Mouse (Mus musculus) liver, postnatal 0 days (tissue): ENCODE results near the gene Paqr8.

Source experiments
- CTCF ChIP-seq: sonication (generic); IDR thresholded peaks from 2 replicates; pipeline ENCODE4 v1.5.1; 2016; ENCODE audit warnings: antibody characterized with exemption, low read depth
- EP300 ChIP-seq: IDR thresholded peaks from 2 replicates; pipeline ENCODE4 v1.6.1; 2016; ENCODE audit warnings: antibody characterized with exemption, low read depth, mild to moderate bottlenecking

DNA sequence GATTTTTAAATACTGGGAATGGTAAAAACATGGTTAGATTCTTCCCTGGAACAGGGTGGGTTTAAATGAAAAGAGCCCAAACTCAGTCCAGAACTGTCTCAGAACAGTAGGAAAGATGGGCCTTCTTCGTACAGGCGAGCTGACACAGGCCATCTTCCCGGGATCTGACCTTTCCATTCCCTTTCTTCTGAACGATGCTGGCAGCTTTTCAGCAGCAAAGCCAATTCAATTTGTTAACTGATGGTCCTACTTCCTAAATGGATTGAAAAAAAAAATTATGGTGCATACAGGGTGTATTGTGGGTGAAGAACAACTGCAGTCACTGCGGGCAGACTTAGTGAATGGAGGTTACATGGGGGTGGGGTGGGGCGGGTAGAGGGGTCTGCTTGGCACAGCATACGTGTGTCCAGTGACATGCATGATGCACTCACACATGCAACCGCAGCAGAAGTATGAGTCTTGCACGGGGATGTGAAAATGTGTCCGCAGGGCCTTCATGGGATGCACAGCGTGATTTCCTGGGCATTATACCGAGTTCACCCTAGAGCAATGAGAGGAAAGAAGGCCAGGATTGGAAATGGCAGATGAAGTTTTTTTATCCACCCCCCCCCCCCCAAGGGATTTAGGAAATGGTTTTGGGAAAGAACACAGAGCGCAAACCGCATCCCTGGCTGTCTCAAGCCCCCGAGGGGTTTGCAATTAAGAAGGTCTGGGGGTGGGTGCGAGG lies 566 bp upstream of the Paqr8 start:
- TF ChIP-seq EP300 = no peak
- no peak for TF ChIP-seq CTCF
